Comparison of ENCODE assay signal across 15 mouse cellular contexts in the genomic region with DNA sequence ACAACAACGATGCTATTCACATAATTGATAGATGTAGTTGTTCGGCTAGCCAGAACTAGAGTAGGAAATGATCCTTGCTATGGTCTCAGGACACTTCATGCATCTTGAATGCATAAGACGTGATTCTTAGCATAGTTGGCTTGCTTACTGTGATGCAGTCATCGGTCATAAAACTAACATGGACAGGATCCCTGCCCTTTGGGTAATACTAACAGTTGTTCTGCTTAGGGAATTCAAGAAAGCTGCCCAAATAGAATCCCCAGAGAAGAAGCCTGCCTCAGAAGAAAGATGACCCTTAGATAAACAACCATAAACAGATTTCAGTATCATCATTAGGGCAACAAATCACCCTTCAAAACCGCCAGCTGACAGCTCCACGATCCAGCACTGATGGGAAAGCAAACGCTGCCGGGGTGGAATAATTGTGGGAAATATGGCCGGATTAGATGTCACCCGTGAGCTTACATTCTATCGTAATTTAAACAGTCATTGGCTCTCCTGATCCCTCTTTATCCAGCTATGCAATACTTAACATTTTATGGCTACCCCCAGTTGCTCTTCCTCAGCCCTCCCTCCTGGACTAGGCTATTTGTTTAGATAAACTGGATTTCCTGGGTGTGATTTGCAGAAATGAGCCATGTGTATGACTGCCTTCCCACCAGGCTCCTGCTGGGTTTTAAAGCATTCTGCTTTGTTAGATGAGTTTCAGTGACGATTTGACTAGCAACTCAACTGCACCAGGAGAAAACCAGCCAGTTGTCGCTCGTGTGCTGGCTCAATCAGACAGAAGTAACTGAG.
DNase-seq lines count a peak whose midpoint lies in the region; ATAC-seq and TF ChIP-seq lines count a peak whose summit lies in the region.
"Had no signal": no experiment of that assay in that cellular context is flagged by ENCODE, and none has a peak within 500 bp of the region (broad histone marks: within the 10 kb centered on the region; RNA-seq: fewer than 3 reads in every experiment).

No protein-coding gene starts in this region.

- H3K27ac ChIP-seq in gastrocnemius, adult 2 months: peak overlapping the region; percentile 50; the same call in 1 of the 2 replicates
- 0 out of 2 replicates have a peak overlapping the region, but pooled peaks have one; percentile 3 for H3K27ac ChIP-seq in liver, embryonic 12.5 days
- no peak overlapping the region; the same call in 1 of the 2 replicates for H3K27ac ChIP-seq in liver, embryonic 11.5 days (ENCODE audit: low read depth, low read length)
- H3K27ac ChIP-seq in embryonic facial prominence, embryonic 14.5 days (replicated peaks; ENCODE audit: low read depth, low read length): no peak overlapping the region
- H3K27ac ChIP-seq: embryonic facial prominence, embryonic 12.5 days; heart, adult 2 months had no signal

- intact Hi-C loops in gastrocnemius, adult 2 months (cut with DNase I): no loop called here

- H3K9ac ChIP-seq in liver, embryonic 12.5 days: no peak overlapping the region
- no peak overlapping the region for H3K9ac ChIP-seq in liver, embryonic 11.5 days (ENCODE audit: low read depth, low read length)
- no peak overlapping the region for H3K9ac ChIP-seq in embryonic facial prominence, embryonic 14.5 days (ENCODE audit: low read depth, low read length)
- H3K9ac ChIP-seq: embryonic facial prominence, embryonic 12.5 days had no signal

- H3ac ChIP-seq in myocyte (ENCODE audit: control insufficient read depth, insufficient read length): no peak overlapping the region

- no peak for ATAC-seq in liver, embryonic 12.5 days
- ATAC-seq in liver, embryonic 11.5 days (replicated peaks; ENCODE audit: low FRiP score): no peak
- ATAC-seq in embryonic facial prominence, embryonic 14.5 days (ENCODE audit: low read depth): no peak; the same call in 1 of the 2 replicates
- ATAC-seq: inflammation-experienced regulatory T-cells, adult 6 months had no signal

- H3K4me3 ChIP-seq in gastrocnemius, adult 2 months: peak overlapping the region; percentile 35
- H3K4me3 ChIP-seq in liver, embryonic 12.5 days: no peak overlapping the region
- H3K4me3 ChIP-seq in liver, embryonic 11.5 days (ENCODE audit: low read depth, low read length): no peak overlapping the region
- H3K4me3 ChIP-seq in embryonic facial prominence, embryonic 14.5 days (ENCODE audit: low read depth, low read length): no peak overlapping the region
- peak overlapping the region; percentile 7 for H3K4me3 ChIP-seq in myocyte
- H3K4me3 ChIP-seq: embryonic facial prominence, embryonic 12.5 days; heart, adult 2 months had no signal

- H3K9me3 ChIP-seq in liver, embryonic 12.5 days (replicated peaks): no peaks in the 10 kb centered on the region
- H3K9me3 ChIP-seq in liver, embryonic 11.5 days (ENCODE audit: control insufficient read depth, low read length): no peaks in the 10 kb centered on the region
- no peaks in the 10 kb centered on the region for H3K9me3 ChIP-seq in embryonic facial prominence, embryonic 14.5 days (ENCODE audit: control insufficient read depth, low read length)
- H3K9me3 ChIP-seq: embryonic facial prominence, embryonic 12.5 days had no signal

- H3K27me3 ChIP-seq in liver, embryonic 12.5 days (replicated peaks): no peaks in the 10 kb centered on the region
- no peaks in the 10 kb centered on the region for H3K27me3 ChIP-seq in liver, embryonic 11.5 days (replicated peaks; ENCODE audit: control insufficient read depth, insufficient read depth, low read length)
- H3K27me3 ChIP-seq in embryonic facial prominence, embryonic 14.5 days (replicated peaks; ENCODE audit: control insufficient read depth, insufficient read depth, low read length): no peaks in the 10 kb centered on the region
- no peaks in the 10 kb centered on the region for H3K27me3 ChIP-seq in myocyte (ENCODE audit: control insufficient read depth, insufficient read depth, insufficient read length)
- H3K27me3 ChIP-seq: embryonic facial prominence, embryonic 12.5 days had no signal

- TF ChIP-seq CTCF in gastrocnemius, adult 2 months (IDR thresholded peaks at IDR 0.05): no peak

- 72% methylated on average over 14 of the region's 14 CpGs for WGBS in liver, embryonic 12.5 days (ENCODE audit: insufficient replicate concordance)
- WGBS in liver, embryonic 11.5 days: 68% methylated on average over 14 of the region's 14 CpGs
- WGBS in embryonic facial prominence, embryonic 14.5 days: 49% methylated on average over 14 of the region's 14 CpGs

- H3K4me2 ChIP-seq in liver, embryonic 12.5 days: 0 out of 2 replicates have a peak overlapping the region, but pooled peaks have one; percentile 6
- no peak overlapping the region for H3K4me2 ChIP-seq in liver, embryonic 11.5 days
- H3K4me2 ChIP-seq in embryonic facial prominence, embryonic 14.5 days (ENCODE audit: low read depth, low read length): peak overlapping the region; percentile 21; the same call in 1 of the 2 replicates
- H3K4me2 ChIP-seq in myocyte (ENCODE audit: low read depth): peak overlapping the region; percentile 92
- H3K4me2 ChIP-seq: embryonic facial prominence, embryonic 12.5 days had no signal

- peaks cover 34% of the 10 kb centered on the region for H3K4me1 ChIP-seq in liver, embryonic 12.5 days
- H3K4me1 ChIP-seq in liver, embryonic 11.5 days (replicated peaks; ENCODE audit: control insufficient read depth, insufficient read depth, low read length): 0 out of 2 replicates have a peak, but pooled peaks cover 3% of the 10 kb centered on the region
- no peaks in the 10 kb centered on the region; the same call in 1 of the 2 replicates for H3K4me1 ChIP-seq in embryonic facial prominence, embryonic 14.5 days (ENCODE audit: control insufficient read depth, insufficient read depth, low read length)

- DNase-seq in gastrocnemius, adult 2 months: no peak
- no peak for DNase-seq in gastrocnemius, postnatal 25 days
- DNase-seq in liver, embryonic 11.5 days (ENCODE audit: low spot score): no peak
- no peak for DNase-seq in embryonic facial prominence, embryonic 14.5 days (ENCODE audit: low spot score)
- no peak for DNase-seq in urinary bladder, postnatal 36 days (ENCODE audit: low spot score in 2 of 2)
- no peak for DNase-seq in natural killer cell, adult 2 months (ENCODE audit: low spot score in 2 of 2)
- DNase-seq: adrenal gland, postnatal 14 days; cerebellum, adult 2 months; heart, adult 2 months; lung, postnatal 36 days; thymus, postnatal 14 days had no signal

- H3K79me2 ChIP-seq in myocyte (ENCODE audit: control insufficient read depth, insufficient read depth): no peaks in the 10 kb centered on the region

- no peaks in the 10 kb centered on the region for H3K36me3 ChIP-seq in liver, embryonic 12.5 days
- H3K36me3 ChIP-seq in liver, embryonic 11.5 days (ENCODE audit: control insufficient read depth, insufficient read depth, low read length): no peaks in the 10 kb centered on the region
- no peaks in the 10 kb centered on the region for H3K36me3 ChIP-seq in embryonic facial prominence, embryonic 14.5 days (ENCODE audit: control insufficient read depth, insufficient read depth, low read length)
- no peaks in the 10 kb centered on the region for H3K36me3 ChIP-seq in myocyte (ENCODE audit: control insufficient read depth, insufficient read depth)
- H3K36me3 ChIP-seq: embryonic facial prominence, embryonic 12.5 days had no signal

- no peak for TF ChIP-seq POLR2A in myocyte (IDR thresholded peaks at IDR 0.05; ENCODE audit: insufficient read length, low read depth)

TF ChIP-seq in myocyte, 11 proteins besides CTCF, POLR2A, EP300 and RAD21:
- TF ChIP-seq CEBPB (IDR thresholded peaks at IDR 0.05; ENCODE audit: insufficient read depth, poor library complexity, severe bottlenecking): peak; percentile 52; the same call in 1 of the 2 replicates
- TF ChIP-seq SRF (IDR thresholded peaks at IDR 0.05; ENCODE audit: control insufficient read depth, insufficient read length, low read depth): no peak
- no peak for TF ChIP-seq MAX (IDR thresholded peaks at IDR 0.05; ENCODE audit: low read depth)
- peak in 2 of 3 experiments; percentile 34 to 51 for TF ChIP-seq MYOG (IDR thresholded peaks at IDR 0.05; ENCODE audit: control insufficient read depth in 1 of 3, insufficient read depth in 1 of 3, insufficient read length in 2 of 3, low read depth in 2 of 3)
- peak; percentile 72 for TF ChIP-seq TCF12 (IDR thresholded peaks at IDR 0.05; ENCODE audit: insufficient read depth, poor library complexity, severe bottlenecking)
- no peak for TF ChIP-seq MYOD1 (IDR thresholded peaks at IDR 0.05; ENCODE audit: control insufficient read depth in 1 of 3, insufficient read length in 2 of 3, low read depth in 2 of 3)
- TF ChIP-seq USF1 (IDR thresholded peaks at IDR 0.05; ENCODE audit: low read depth): no peak
- peak; percentile 28 for TF ChIP-seq TCF3 (IDR thresholded peaks at IDR 0.05; ENCODE audit: insufficient read length, low read depth)

Comparison
In these comparisons a context has a peak if more than half of its experiments do, and no peak if none do; other contexts are left out.
1. H3K27ac ChIP-seq: peak in gastrocnemius, adult 2 months (single experiment) and liver, embryonic 12.5 days (single experiment); none in liver, embryonic 11.5 days (single experiment) and embryonic facial prominence, embryonic 14.5 days (single experiment).
2. H3K4me3 ChIP-seq: peak in gastrocnemius, adult 2 months (single experiment) and myocyte (single experiment); none in liver, embryonic 12.5 days (single experiment), liver, embryonic 11.5 days (single experiment) and embryonic facial prominence, embryonic 14.5 days (single experiment).